Mouse (Mus musculus) lung, adult 2 months (tissue): Measurements from ENCODE around the gene 1700093K21Rik.

ENCODE experiments used
- CTCF ChIP-seq: fragments of 200-500 bp; IDR thresholded peaks from 2 replicates; pipeline ENCODE4 v1.5.1; 2011; ENCODE audit warnings: mild to moderate bottlenecking, low read length, control low read depth; ENCODE audit not compliant: insufficient read depth
- POLR2A ChIP-seq: fragments of 200-500 bp; IDR thresholded peaks from 2 replicates; pipeline ENCODE4 v1.6.1; 2011; ENCODE audit warnings: low read depth, mild to moderate bottlenecking, control low read depth, low read length, borderline replicate concordance; ENCODE audit errors: extremely low read depth

DNA sequence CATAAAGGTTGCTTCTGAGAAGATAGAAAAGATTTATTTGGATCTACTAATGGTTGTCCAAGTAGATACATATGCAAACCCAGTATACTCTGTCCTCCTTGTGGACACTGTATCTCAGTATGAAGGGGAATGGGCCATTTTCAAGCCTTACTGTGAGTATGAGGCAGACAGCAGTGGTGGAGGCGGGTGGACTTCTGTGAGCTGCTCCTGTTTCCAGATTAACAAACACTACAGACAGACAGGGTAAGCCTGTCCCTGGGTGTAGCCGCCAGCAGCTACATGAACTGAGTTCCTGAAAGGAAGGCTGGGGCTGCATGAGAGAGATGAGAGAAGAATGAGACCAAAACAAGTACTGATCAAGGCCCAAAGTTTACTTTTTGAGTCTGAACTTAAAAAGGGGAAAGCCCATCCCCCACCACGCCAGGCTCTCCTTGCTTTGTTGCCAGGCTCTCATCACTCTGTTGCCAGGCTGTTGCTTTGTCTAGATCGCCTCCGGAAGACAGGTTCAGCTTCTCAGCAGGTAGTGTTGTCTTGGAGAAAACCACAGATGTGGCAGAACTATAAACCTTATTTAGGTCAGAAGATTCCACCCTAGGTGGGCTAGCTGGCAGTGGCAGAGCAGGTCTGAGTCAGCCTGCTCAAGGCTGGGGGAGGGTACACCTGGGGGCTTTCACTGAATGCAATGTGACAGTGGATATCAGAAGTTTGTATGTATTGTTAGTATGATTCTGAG, at the start of gene 1700093K21Rik:
- TF ChIP-seq CTCF (no peak), POLR2A (no peak)
